Mouse (Mus musculus): ENCODE results near the gene Olfr11. TPM values are rescaled to one million over a fixed set of nuclear protein-coding genes. Genes with fewer than 3 reads are reported as not detected.

Gene Olfr11
- polyA plus RNA-seq (2012; ENCODE audit: insufficient read depth, insufficient read length, missing spikeins): not detected in 2 replicates

DNA sequence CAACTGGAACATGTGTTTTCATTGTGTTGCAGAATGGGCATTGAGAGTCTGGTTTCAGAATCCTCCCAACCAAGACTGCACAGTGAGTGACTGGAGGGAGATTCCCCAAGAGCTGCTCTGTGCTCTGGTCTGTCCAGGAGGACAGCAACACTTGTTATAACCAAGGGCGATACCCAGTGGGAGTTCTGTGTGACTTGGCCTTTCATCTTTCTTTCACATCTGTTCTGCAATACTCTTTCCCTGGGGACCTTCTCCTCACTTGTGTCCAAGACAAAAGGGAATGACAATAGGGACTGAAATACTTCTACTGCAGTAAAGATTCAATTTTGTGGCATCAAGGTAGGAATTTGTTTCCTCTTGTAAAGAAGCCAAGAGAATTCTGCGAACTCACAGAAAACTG, at the start of gene Olfr11:
Gene Olfr11 (minus strand): TSS at position 101 of the 400 bp plus-strand sequence.
- TF ChIP-seq CTCF (IDR thresholded peaks at IDR 0.05; ENCODE audit: low read depth, low read length) (no peak), POLR2A (IDR thresholded peaks at IDR 0.05; ENCODE audit: borderline replicate concordance, low read depth, low read length) (no peak)
- Histone ChIP-seq H3K27ac (ENCODE audit: insufficient read depth, low read depth, low read length) (no peak within 1 kb of the TSS), H3K4me1 (ENCODE audit: control insufficient read depth, insufficient read depth, low read length) (no peaks in the 10 kb centered on the region), H3K4me3 (ENCODE audit: insufficient read depth, low read length) (no peak within 1 kb of the TSS)

DNA sequence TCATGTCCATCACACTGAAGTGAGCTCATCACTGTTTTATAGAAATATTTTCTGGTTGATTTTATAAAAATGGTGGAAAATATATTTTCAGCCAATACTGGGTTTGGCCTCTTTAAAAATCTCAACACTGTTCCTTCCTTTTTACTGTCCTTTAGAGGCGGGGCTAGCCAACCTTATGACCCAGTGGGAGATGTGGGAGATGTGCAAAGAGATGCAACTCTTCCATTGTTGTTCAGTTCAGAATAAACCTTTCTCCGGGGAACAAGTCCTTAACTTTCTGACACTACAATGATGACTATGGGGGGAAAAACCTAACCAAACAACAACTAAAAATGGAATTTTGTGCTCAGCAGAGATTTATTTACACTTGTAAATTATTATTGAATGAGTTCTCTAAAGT, 35.0 kb upstream of the Olfr11 start, which contains the start of gene Olfr1360:
Gene Olfr1360 (minus strand): TSS at position 101 of the 400 bp plus-strand sequence.
- no peaks in the 10 kb centered on the region for H3K4me1 ChIP-seq (ENCODE audit: control insufficient read depth, insufficient read depth, low read length)
- TF ChIP-seq CTCF (IDR thresholded peaks at IDR 0.05; ENCODE audit: low read depth, low read length): no peak
- no peak for TF ChIP-seq POLR2A (IDR thresholded peaks at IDR 0.05; ENCODE audit: borderline replicate concordance, low read depth, low read length)

GRCm38 (mm10) chr13:21663286-21663685, 21.0 kb upstream of the Olfr11 start, which contains the start of gene Olfr1361:
Gene Olfr1361 (minus strand): TSS chr13:21663386.
- no peak within 1 kb of the TSS for H3K27ac ChIP-seq (ENCODE audit: insufficient read depth, low read depth, low read length)
- TF ChIP-seq POLR2A (IDR thresholded peaks at IDR 0.05; ENCODE audit: borderline replicate concordance, low read depth, low read length) (no peak), CTCF (IDR thresholded peaks at IDR 0.05; ENCODE audit: low read depth, low read length) (no peak)

More for the DNA sequence above, 35.0 kb upstream of the Olfr11 start, which contains the start of gene Olfr1360:
- Histone ChIP-seq H3K27ac (ENCODE audit: insufficient read depth, low read depth, low read length) (no peak within 1 kb of the TSS), H3K4me3 (ENCODE audit: insufficient read depth, low read length) (no peak within 1 kb of the TSS)

GRCm38 (mm10) chr13:21613922-21614321, 28.4 kb downstream of the Olfr11 start, which contains the start of gene Olfr1362:
Gene Olfr1362 (minus strand): TSS chr13:21614022.
- H3K4me3 ChIP-seq (ENCODE audit: insufficient read depth, low read length): no peak within 1 kb of the TSS
- TF ChIP-seq POLR2A (IDR thresholded peaks at IDR 0.05; ENCODE audit: borderline replicate concordance, low read depth, low read length) (no peak), CTCF (IDR thresholded peaks at IDR 0.05; ENCODE audit: low read depth, low read length) (no peak)
- no peak within 1 kb of the TSS for H3K27ac ChIP-seq (ENCODE audit: insufficient read depth, low read depth, low read length)
- H3K4me1 ChIP-seq (ENCODE audit: control insufficient read depth, insufficient read depth, low read length): no peaks in the 10 kb centered on the region

More at GRCm38 (mm10) chr13:21663286-21663685, 21.0 kb upstream of the Olfr11 start, which contains the start of gene Olfr1361:
- Histone ChIP-seq H3K4me3 (ENCODE audit: insufficient read depth, low read length) (no peak within 1 kb of the TSS), H3K4me1 (ENCODE audit: control insufficient read depth, insufficient read depth, low read length) (no peaks in the 10 kb centered on the region)

GRCm38 (mm10) chr13:21591618-21592017, 50.7 kb downstream of the Olfr11 start:
- no peak overlapping the region for H3K4me3 ChIP-seq (ENCODE audit: insufficient read depth, low read length)
- TF ChIP-seq POLR2A (IDR thresholded peaks at IDR 0.05; ENCODE audit: borderline replicate concordance, low read depth, low read length) (no peak), CTCF (IDR thresholded peaks at IDR 0.05; ENCODE audit: low read depth, low read length) (no peak)
- H3K4me1 ChIP-seq (ENCODE audit: control insufficient read depth, insufficient read depth, low read length): no peaks in the 10 kb centered on the region
- H3K27ac ChIP-seq (ENCODE audit: insufficient read depth, low read depth, low read length): no peak overlapping the region

Other genes with a start within 250 kb of the Olfr11 start
- 54.9 and 59.3 TPM in 2 replicates for gene Zkscan3, start 239.8 kb downstream of the Olfr11 start, polyA plus RNA-seq (2012; ENCODE audit: insufficient read depth, insufficient read length, missing spikeins)
- gene Pgbd1, start 201.5 kb downstream of the Olfr11 start, polyA plus RNA-seq (2012; ENCODE audit: insufficient read depth, insufficient read length, missing spikeins): 0.17 and 0.65 TPM in 2 replicates
- gene Zscan26, start 188.8 kb downstream of the Olfr11 start, polyA plus RNA-seq (2012; ENCODE audit: insufficient read depth, insufficient read length, missing spikeins): 44.4 and 50.9 TPM in 2 replicates
- 0.92 and 1.3 TPM in 2 replicates for gene Nkapl, start 174.0 kb downstream of the Olfr11 start, polyA plus RNA-seq (2012; ENCODE audit: insufficient read depth, insufficient read length, missing spikeins)
- gene Zkscan4, start 163.6 kb downstream of the Olfr11 start, polyA plus RNA-seq (2012; ENCODE audit: insufficient read depth, insufficient read length, missing spikeins): 1.5 and 2.6 TPM in 2 replicates
- not detected in 2 replicates for gene Gm10065, start 163.1 kb downstream of the Olfr11 start, polyA plus RNA-seq (2012; ENCODE audit: insufficient read depth, insufficient read length, missing spikeins)
- gene AK157302, start 147.3 kb downstream of the Olfr11 start, polyA plus RNA-seq (2012; ENCODE audit: insufficient read depth, insufficient read length, missing spikeins): 0.34 TPM in 1 of 2 replicates, not detected in the other
- gene Gm11273, start 141.1 kb downstream of the Olfr11 start, polyA plus RNA-seq (2012; ENCODE audit: insufficient read depth, insufficient read length, missing spikeins): 5.1 and 18.9 TPM in 2 replicates
- 5.6 and 5.8 TPM in 2 replicates for gene Zkscan8, start 111.4 kb downstream of the Olfr11 start, polyA plus RNA-seq (2012; ENCODE audit: insufficient read depth, insufficient read length, missing spikeins)
- not detected in 2 replicates for gene Olfr1366, start 99.7 kb downstream of the Olfr11 start, polyA plus RNA-seq (2012; ENCODE audit: insufficient read depth, insufficient read length, missing spikeins)
- not detected in 2 replicates for gene Olfr1535, start 82.6 kb downstream of the Olfr11 start, polyA plus RNA-seq (2012; ENCODE audit: insufficient read depth, insufficient read length, missing spikeins)
- not detected in 2 replicates for gene Olfr1364, start 60.8 kb downstream of the Olfr11 start, polyA plus RNA-seq (2012; ENCODE audit: insufficient read depth, insufficient read length, missing spikeins)
- gene Olfr1362, start 28.5 kb downstream of the Olfr11 start, polyA plus RNA-seq (2012; ENCODE audit: insufficient read depth, insufficient read length, missing spikeins): not detected in 2 replicates
- gene Olfr1361, start 20.9 kb upstream of the Olfr11 start, polyA plus RNA-seq (2012; ENCODE audit: insufficient read depth, insufficient read length, missing spikeins): 0.48 TPM in 1 of 2 replicates, not detected in the other
- gene Olfr1360, start 34.9 kb upstream of the Olfr11 start, polyA plus RNA-seq (2012; ENCODE audit: insufficient read depth, insufficient read length, missing spikeins): not detected in 2 replicates
- gene Olfr1359, start 55.6 kb upstream of the Olfr11 start, polyA plus RNA-seq (2012; ENCODE audit: insufficient read depth, insufficient read length, missing spikeins): not detected in 2 replicates
- not detected in 2 replicates for gene Hist1h2bl, start 73.6 kb upstream of the Olfr11 start, polyA plus RNA-seq (2012; ENCODE audit: insufficient read depth, insufficient read length, missing spikeins)
- gene Hist1h2ai, start 73.9 kb upstream of the Olfr11 start, polyA plus RNA-seq (2012; ENCODE audit: insufficient read depth, insufficient read length, missing spikeins): 4.0 TPM in 1 of 2 replicates, not detected in the other
- 6.9 TPM in 1 of 2 replicates, not detected in the other for gene Hist1h3h, start 75.1 kb upstream of the Olfr11 start, polyA plus RNA-seq (2012; ENCODE audit: insufficient read depth, insufficient read length, missing spikeins)
- 2.1 TPM in 1 of 2 replicates, not detected in the other for gene Hist1h2bm, start 79.5 kb upstream of the Olfr11 start, polyA plus RNA-seq (2012; ENCODE audit: insufficient read depth, insufficient read length, missing spikeins)
- gene Hist1h4j, start 92.5 kb upstream of the Olfr11 start, polyA plus RNA-seq (2012; ENCODE audit: insufficient read depth, insufficient read length, missing spikeins): 1.8 and 2.7 TPM in 2 replicates
- 3.6 and 8.9 TPM in 2 replicates for gene Hist1h4k, start 108.0 kb upstream of the Olfr11 start, polyA plus RNA-seq (2012; ENCODE audit: insufficient read depth, insufficient read length, missing spikeins)
- 4.9 and 9.5 TPM in 2 replicates for gene Hist1h2ak, start 111.3 kb upstream of the Olfr11 start, polyA plus RNA-seq (2012; ENCODE audit: insufficient read depth, insufficient read length, missing spikeins)
- gene Hist1h2bn, start 111.6 kb upstream of the Olfr11 start, polyA plus RNA-seq (2012; ENCODE audit: insufficient read depth, insufficient read length, missing spikeins): 7.1 and 7.3 TPM in 2 replicates
- gene Hist1h1b, start 138.1 kb upstream of the Olfr11 start, polyA plus RNA-seq (2012; ENCODE audit: insufficient read depth, insufficient read length, missing spikeins): 0.82 and 2.1 TPM in 2 replicates
- gene Hist1h3i, start 140.9 kb upstream of the Olfr11 start, polyA plus RNA-seq (2012; ENCODE audit: insufficient read depth, insufficient read length, missing spikeins): 3.9 and 4.4 TPM in 2 replicates
- gene Hist1h2an, start 144.7 kb upstream of the Olfr11 start, polyA plus RNA-seq (2012; ENCODE audit: insufficient read depth, insufficient read length, missing spikeins): not detected in 2 replicates
- not detected in 2 replicates for gene Hist1h2bp, start 144.9 kb upstream of the Olfr11 start, polyA plus RNA-seq (2012; ENCODE audit: insufficient read depth, insufficient read length, missing spikeins)
- 3.2 and 6.5 TPM in 2 replicates for gene Hist1h2bq, start 167.7 kb upstream of the Olfr11 start, polyA plus RNA-seq (2012; ENCODE audit: insufficient read depth, insufficient read length, missing spikeins)
- not detected in 2 replicates for gene Hist1h2ao, start 167.9 kb upstream of the Olfr11 start, polyA plus RNA-seq (2012; ENCODE audit: insufficient read depth, insufficient read length, missing spikeins)
- gene Hist1h4m, start 169.2 kb upstream of the Olfr11 start, polyA plus RNA-seq (2012; ENCODE audit: insufficient read depth, insufficient read length, missing spikeins): 5.2 and 6.8 TPM in 2 replicates
- not detected in 2 replicates for gene Hist1h4n, start 189.7 kb upstream of the Olfr11 start, polyA plus RNA-seq (2012; ENCODE audit: insufficient read depth, insufficient read length, missing spikeins)
- 14.7 and 15.1 TPM in 2 replicates for gene Hist1h2ap, start 191.0 kb upstream of the Olfr11 start, polyA plus RNA-seq (2012; ENCODE audit: insufficient read depth, insufficient read length, missing spikeins)
- 4.5 and 8.6 TPM in 2 replicates for gene Hist1h2br, start 191.2 kb upstream of the Olfr11 start, polyA plus RNA-seq (2012; ENCODE audit: insufficient read depth, insufficient read length, missing spikeins)

Measured in bone marrow macrophage, adult 2 months (primary cell).